15 mouse cellular contexts compared by ENCODE assay signal in genomic region chr14:91569100-91569499, GRCm38 (mm10).
DNase-seq lines count a peak whose midpoint lies in the region; ATAC-seq and TF ChIP-seq lines count a peak whose summit lies in the region.
"Had no signal": no experiment of that assay in that cellular context is flagged by ENCODE, and none has a peak within 500 bp of the region (broad histone marks: within the 10 kb centered on the region; RNA-seq: fewer than 3 reads in every experiment).

No protein-coding gene starts in this region.

- no peaks in the 10 kb centered on the region for H3K9me3 ChIP-seq in forebrain, embryonic 13.5 days (replicated peaks)
- H3K9me3 ChIP-seq in forebrain, embryonic 12.5 days = no peaks in the 10 kb centered on the region
- no peaks in the 10 kb centered on the region for H3K9me3 ChIP-seq in forebrain, embryonic 15.5 days
- no peaks in the 10 kb centered on the region for H3K9me3 ChIP-seq in forebrain, embryonic 11.5 days (ENCODE audit: control insufficient read depth, low read length)
- H3K9me3 ChIP-seq: embryonic facial prominence, embryonic 10.5 days; embryonic facial prominence, embryonic 12.5 days had no signal

- no peaks in the 10 kb centered on the region for H3K4me1 ChIP-seq in forebrain, embryonic 13.5 days
- no peaks in the 10 kb centered on the region for H3K4me1 ChIP-seq in forebrain, embryonic 12.5 days
- H3K4me1 ChIP-seq in forebrain, embryonic 15.5 days = no peaks in the 10 kb centered on the region
- no peaks in the 10 kb centered on the region for H3K4me1 ChIP-seq in forebrain, embryonic 11.5 days (replicated peaks; ENCODE audit: control insufficient read depth, insufficient read depth, low read length)
- H3K4me1 ChIP-seq: embryonic facial prominence, embryonic 10.5 days; embryonic facial prominence, embryonic 12.5 days had no signal

- no peak for TF ChIP-seq CTCF in brain, embryonic 14.5 days (IDR thresholded peaks at IDR 0.05; ENCODE audit: borderline replicate concordance, extremely low read depth, insufficient read depth, insufficient read length)

- no peak overlapping the region for H3K4me3 ChIP-seq in forebrain, embryonic 13.5 days
- H3K4me3 ChIP-seq in forebrain, embryonic 12.5 days (replicated peaks) = no peak overlapping the region
- H3K4me3 ChIP-seq in forebrain, embryonic 15.5 days = no peak overlapping the region
- no peak overlapping the region for H3K4me3 ChIP-seq in forebrain, embryonic 11.5 days (ENCODE audit: low read depth, low read length)
- H3K4me3 ChIP-seq: embryonic facial prominence, embryonic 10.5 days; embryonic facial prominence, embryonic 12.5 days had no signal

- TF ChIP-seq POLR2A in brain, embryonic 14.5 days (IDR thresholded peaks at IDR 0.05; ENCODE audit: borderline replicate concordance, extremely low read depth, insufficient read depth, insufficient read length, poor library complexity, severe bottlenecking) = no peak

- no peak overlapping the region for H3K27ac ChIP-seq in forebrain, embryonic 13.5 days
- H3K27ac ChIP-seq in forebrain, embryonic 12.5 days = no peak overlapping the region
- H3K27ac ChIP-seq in forebrain, embryonic 15.5 days (replicated peaks) = no peak overlapping the region
- H3K27ac ChIP-seq in forebrain, embryonic 11.5 days (ENCODE audit: low read depth, low read length) = no peak overlapping the region
- H3K27ac ChIP-seq: embryonic facial prominence, embryonic 10.5 days; embryonic facial prominence, embryonic 12.5 days had no signal

- H3K36me3 ChIP-seq in forebrain, embryonic 13.5 days (ENCODE audit: poor library complexity, severe bottlenecking) = no peaks in the 10 kb centered on the region
- no peaks in the 10 kb centered on the region for H3K36me3 ChIP-seq in forebrain, embryonic 12.5 days (replicated peaks)
- H3K36me3 ChIP-seq in forebrain, embryonic 15.5 days = no peaks in the 10 kb centered on the region
- no peaks in the 10 kb centered on the region for H3K36me3 ChIP-seq in forebrain, embryonic 11.5 days (ENCODE audit: control insufficient read depth, insufficient read depth, low read length)
- H3K36me3 ChIP-seq: embryonic facial prominence, embryonic 10.5 days; embryonic facial prominence, embryonic 12.5 days had no signal

- ATAC-seq in forebrain, embryonic 13.5 days = peak; percentile 65; the same call in 1 of the 2 replicates
- ATAC-seq in forebrain, embryonic 12.5 days (ENCODE audit: low FRiP score) = no peak
- peak; percentile 75; the same call in 1 of the 2 replicates for ATAC-seq in forebrain, embryonic 15.5 days (replicated peaks)
- no peak for ATAC-seq in forebrain, embryonic 11.5 days (replicated peaks; ENCODE audit: low FRiP score)

- H3K27me3 ChIP-seq in forebrain, embryonic 13.5 days = no peaks in the 10 kb centered on the region
- no peaks in the 10 kb centered on the region for H3K27me3 ChIP-seq in forebrain, embryonic 12.5 days
- H3K27me3 ChIP-seq in forebrain, embryonic 15.5 days = no peaks in the 10 kb centered on the region
- no peaks in the 10 kb centered on the region for H3K27me3 ChIP-seq in forebrain, embryonic 11.5 days (ENCODE audit: control insufficient read depth, insufficient read depth, low read length)
- H3K27me3 ChIP-seq: embryonic facial prominence, embryonic 12.5 days had no signal

- DNase-seq in forebrain, embryonic 11.5 days (ENCODE audit: low spot score) = no peak
- peak; percentile 65 for DNase-seq in brain, embryonic 14.5 days (ENCODE audit: low read depth)
- DNase-seq in right cerebral cortex, adult 18-20 months = no peak
- DNase-seq: adrenal gland, adult 2 months; adrenal gland, postnatal 10 days; adrenal gland, postnatal 25 days; cerebellum, adult 11-12 months; cerebellum, adult 2 months; cerebellum, adult 9-10 months; cerebellum, postnatal 25 days had no signal

- no peak overlapping the region for H3K4me2 ChIP-seq in forebrain, embryonic 13.5 days
- H3K4me2 ChIP-seq in forebrain, embryonic 12.5 days = no peak overlapping the region
- no peak overlapping the region for H3K4me2 ChIP-seq in forebrain, embryonic 15.5 days (replicated peaks)
- no peak overlapping the region for H3K4me2 ChIP-seq in forebrain, embryonic 11.5 days (ENCODE audit: low read depth, low read length, severe bottlenecking)
- H3K4me2 ChIP-seq: embryonic facial prominence, embryonic 12.5 days had no signal

- no peak overlapping the region for H3K9ac ChIP-seq in forebrain, embryonic 13.5 days
- H3K9ac ChIP-seq in forebrain, embryonic 12.5 days = no peak overlapping the region
- H3K9ac ChIP-seq in forebrain, embryonic 15.5 days (replicated peaks) = no peak overlapping the region
- no peak overlapping the region for H3K9ac ChIP-seq in forebrain, embryonic 11.5 days (ENCODE audit: low read length)
- H3K9ac ChIP-seq: embryonic facial prominence, embryonic 12.5 days had no signal

Comparison
In these comparisons a context has a peak if more than half of its experiments do, and no peak if none do; other contexts are left out.
1. ATAC-seq: peak in forebrain, embryonic 13.5 days (single experiment) and forebrain, embryonic 15.5 days (single experiment); none in forebrain, embryonic 12.5 days (single experiment) and forebrain, embryonic 11.5 days (single experiment).